Mouse (Mus musculus) lung, postnatal 10 days (tissue): ENCODE results near the gene Gm17087.

Experiments used
- DNase-seq: peaks from one replicate; pipeline ENCODE4 v3.0.0; 2021

Gm17087 gene

GRCm38 (mm10) chr17:8541974-8542538 lies 24.7 kb downstream of the Gm17087 start:
- DNase-seq = no peak

GRCm38 (mm10) chr17:8538102-8538501 lies 28.6 kb downstream of the Gm17087 start:
- no peak for DNase-seq

GRCm38 (mm10) chr17:8536522-8536921 lies 30.2 kb downstream of the Gm17087 start:
- DNase-seq = no peak

GRCm38 (mm10) chr17:8533828-8534227 lies 32.9 kb downstream of the Gm17087 start:
- DNase-seq = no peak

DNA sequence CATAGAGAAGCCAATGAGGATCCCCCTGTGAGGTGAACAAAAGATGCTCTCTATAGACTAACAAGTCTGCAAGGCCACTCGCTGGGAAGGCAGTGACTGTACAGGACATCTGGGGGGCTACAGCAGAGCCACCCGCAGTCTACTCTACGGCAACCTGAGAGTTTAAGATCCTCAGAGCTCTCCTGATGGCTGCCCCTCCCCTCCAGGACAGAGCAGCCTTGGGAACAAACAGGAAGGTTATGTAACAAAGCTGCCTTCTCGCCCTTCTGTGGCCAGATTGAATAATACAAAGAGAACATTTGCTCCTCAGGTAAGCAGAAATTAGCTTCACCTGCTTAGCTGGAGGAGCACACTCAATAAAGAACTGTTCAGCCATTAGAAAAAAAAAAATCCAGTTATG lies 34.1 kb downstream of the Gm17087 start:
- DNase-seq = no peak

DNA sequence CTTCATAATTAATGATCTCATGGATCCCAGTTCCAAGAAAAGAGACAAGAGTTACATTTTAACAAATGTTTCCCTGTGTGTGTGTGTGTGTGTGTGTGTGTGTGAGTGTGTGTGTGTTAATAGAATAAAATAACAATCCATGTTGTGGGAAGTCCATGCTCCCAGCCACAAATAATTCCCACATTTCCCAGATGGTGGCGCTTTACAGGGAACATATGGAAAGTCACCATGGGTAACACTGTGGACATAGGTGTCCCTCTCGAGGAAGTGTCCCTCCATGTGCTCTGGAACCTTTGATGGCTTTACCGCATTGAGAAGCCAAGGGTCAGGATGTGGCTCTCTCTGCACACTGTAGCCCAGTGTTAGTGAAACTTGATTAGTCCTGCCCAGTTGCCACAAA lies 38.1 kb downstream of the Gm17087 start:
- DNase-seq = no peak

- DNase-seq = no peak
Measured at GRCm38 (mm10) chr17:8526815-8527261, 39.9 kb downstream of the Gm17087 start.

GRCm38 (mm10) chr17:8525971-8526740 lies 40.6 kb downstream of the Gm17087 start:
- DNase-seq = no peak

DNA sequence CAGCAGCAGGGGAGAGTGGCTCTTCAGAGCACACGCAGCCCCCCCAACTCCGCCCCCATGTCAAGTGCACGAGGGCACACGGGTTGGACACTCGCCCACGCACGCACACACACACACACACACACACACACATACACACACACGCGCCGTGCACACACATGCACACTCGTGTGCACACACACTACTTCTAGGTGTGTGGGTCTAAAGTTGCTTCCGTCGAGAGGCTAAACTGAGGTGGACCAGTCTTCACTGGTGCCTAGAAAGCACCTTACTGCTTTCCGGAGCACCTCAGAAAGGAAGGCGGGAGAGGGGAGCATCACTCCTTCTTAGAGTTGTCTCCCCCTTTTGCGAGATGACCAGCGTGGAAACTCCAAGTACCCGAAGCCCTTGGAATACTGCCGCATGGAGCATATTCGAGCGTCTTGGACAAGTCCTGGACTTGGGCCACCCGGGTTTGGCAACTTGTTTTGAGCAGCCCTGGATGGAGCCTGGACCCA lies 41.5 kb downstream of the Gm17087 start, which contains the start of gene Pde10a:
TSS of gene Pde10a (plus strand) at position 148 of the 497 bp plus-strand sequence.
- peak; percentile 44 for DNase-seq

DNA sequence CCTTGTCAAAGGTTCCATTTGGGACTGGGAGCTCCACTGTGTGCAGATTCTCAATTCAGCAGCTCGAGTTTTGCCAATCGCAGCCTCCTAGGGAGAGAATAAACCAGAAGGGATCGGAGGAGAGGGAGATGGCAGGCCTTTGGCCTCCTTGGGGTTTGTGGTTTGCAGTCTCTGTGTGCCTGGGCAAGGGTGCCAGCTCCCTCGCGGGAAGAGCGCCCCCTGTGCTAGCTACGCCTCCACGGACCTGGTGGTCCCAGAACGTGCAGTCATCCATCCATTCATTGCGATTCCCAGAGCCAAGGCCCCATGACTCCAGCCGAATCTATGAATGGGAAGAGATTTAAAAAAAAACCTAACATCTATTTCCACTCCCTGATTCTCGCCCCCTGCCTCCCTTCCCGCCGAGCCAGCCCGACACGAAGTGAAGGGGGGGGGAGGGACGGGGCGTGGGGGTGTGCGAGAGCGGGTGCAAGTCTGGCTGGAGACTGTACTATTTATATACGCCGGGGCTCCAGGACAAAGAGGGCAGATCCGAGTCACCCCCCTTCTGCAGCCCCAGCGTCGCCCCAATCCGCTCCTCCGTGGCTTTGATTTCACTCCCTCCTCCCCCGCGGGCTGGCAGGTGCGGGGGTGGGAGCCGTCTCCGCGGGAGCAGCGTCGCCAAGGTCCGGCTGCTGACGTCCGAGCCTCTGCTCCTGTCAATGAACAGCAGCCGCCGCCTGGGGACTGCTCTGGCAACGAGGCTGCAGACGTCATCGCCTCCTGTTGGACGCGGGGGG lies 42.2 kb downstream of the Gm17087 start:
- DNase-seq = peak; percentile 80

- no peak for DNase-seq
Measured at GRCm38 (mm10) chr17:8523986-8524385, 42.8 kb downstream of the Gm17087 start.

DNA sequence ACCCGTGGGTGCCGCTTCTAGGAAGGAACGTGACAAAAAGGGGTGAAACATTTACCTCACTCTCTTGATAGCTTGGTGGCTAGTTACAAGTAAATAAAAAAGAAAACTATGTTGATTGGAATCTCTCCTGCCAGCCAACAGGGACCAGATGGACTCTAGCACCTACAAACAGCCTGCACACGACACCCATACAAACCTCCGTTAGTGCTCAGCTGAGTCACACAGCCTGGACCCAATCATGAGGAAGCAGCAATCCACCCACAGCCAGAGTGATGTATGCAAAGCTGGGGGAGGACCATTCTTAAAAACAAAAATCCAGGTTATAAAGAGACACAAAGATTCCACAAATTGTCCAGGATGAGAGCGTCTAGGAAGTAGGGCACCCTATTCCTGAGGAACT lies 50.7 kb downstream of the Gm17087 start:
- no peak for DNase-seq
